In the genomic region with DNA sequence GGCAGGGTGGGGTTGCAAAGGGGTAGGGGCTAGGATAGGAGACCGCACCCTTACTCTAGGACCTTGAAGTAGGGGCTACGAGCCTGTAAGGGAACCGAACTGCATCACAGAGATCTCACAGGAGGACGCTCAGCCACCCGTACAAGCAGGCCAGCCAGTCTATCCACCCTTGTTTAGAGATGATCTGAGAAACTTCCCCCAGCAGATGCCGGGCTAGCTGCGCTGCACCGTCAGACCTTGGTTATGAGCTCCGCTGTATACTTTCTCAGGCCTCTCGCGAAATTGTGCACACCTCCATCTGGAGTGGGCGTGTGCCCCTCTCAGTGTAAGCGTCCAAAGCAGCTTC, we compare ENCODE assay signal across 8 mouse cellular contexts. TPM values are rescaled to one million over a fixed set of nuclear protein-coding genes. Genes with fewer than 3 reads are reported as not detected.
DNase-seq lines count a peak whose midpoint lies in the region; ATAC-seq lines count a peak whose summit lies in the region.

No protein-coding gene starts in this region.

- no peaks in the 10 kb centered on the region for H3K9me3 ChIP-seq in heart, embryonic 15.5 days (replicated peaks)
- no peaks in the 10 kb centered on the region for H3K9me3 ChIP-seq in forebrain, embryonic 15.5 days
- H3K9me3 ChIP-seq in midbrain, embryonic 10.5 days (replicated peaks) = no peaks in the 10 kb centered on the region

- H3K4me2 ChIP-seq in heart, embryonic 15.5 days = peak overlapping the region; percentile 63
- H3K4me2 ChIP-seq in forebrain, embryonic 15.5 days (replicated peaks) = peak overlapping the region; percentile 88

- 0 out of 2 replicates have a peak, but pooled peaks have one; percentile 11 for ATAC-seq in heart, embryonic 15.5 days (replicated peaks; ENCODE audit: insufficient number of reproducible peaks, insufficient read depth, low FRiP score, low read depth)
- ATAC-seq in forebrain, embryonic 15.5 days (replicated peaks) = peak; percentile 41

- H3K27ac ChIP-seq in heart, embryonic 15.5 days = no peak overlapping the region
- no peak overlapping the region for H3K27ac ChIP-seq in forebrain, embryonic 15.5 days (replicated peaks)
- H3K27ac ChIP-seq in midbrain, embryonic 10.5 days (replicated peaks) = peak overlapping the region; percentile 81

- no peak for DNase-seq in heart, postnatal 4 days
- DNase-seq in brain, adult 2 months (ENCODE audit: low read depth, low spot score) = peak; percentile 50
- DNase-seq in midbrain, embryonic 10.5 days (ENCODE audit: low spot score) = no peak
- no peak for DNase-seq in ovary, postnatal 14 days (ENCODE audit: low spot score)
- DNase-seq in thymus, postnatal 36 days = no peak
- DNase-seq in testis, postnatal 14 days (ENCODE audit: low spot score) = no peak

- peaks cover 63% of the 10 kb centered on the region for H3K27me3 ChIP-seq in heart, embryonic 15.5 days
- H3K27me3 ChIP-seq in forebrain, embryonic 15.5 days = peaks cover 63% of the 10 kb centered on the region
- peaks cover 99% of the 10 kb centered on the region for H3K27me3 ChIP-seq in midbrain, embryonic 10.5 days (ENCODE audit: low read depth, poor library complexity, severe bottlenecking)

- WGBS in heart, embryonic 15.5 days = 17% methylated on average over 13 of the region's 13 CpGs
- 4% methylated on average over 13 of the region's 13 CpGs for WGBS in forebrain, embryonic 15.5 days
- 9% methylated on average over 13 of the region's 13 CpGs for WGBS in midbrain, embryonic 10.5 days

- H3K36me3 ChIP-seq in heart, embryonic 15.5 days = no peaks in the 10 kb centered on the region
- no peaks in the 10 kb centered on the region for H3K36me3 ChIP-seq in forebrain, embryonic 15.5 days
- H3K36me3 ChIP-seq in midbrain, embryonic 10.5 days = peaks cover 5% of the 10 kb centered on the region

- peaks cover 19% of the 10 kb centered on the region for H3K4me1 ChIP-seq in heart, embryonic 15.5 days (replicated peaks)
- H3K4me1 ChIP-seq in forebrain, embryonic 15.5 days = peaks cover 35% of the 10 kb centered on the region
- H3K4me1 ChIP-seq in midbrain, embryonic 10.5 days = peaks cover 63% of the 10 kb centered on the region

- peak overlapping the region; percentile 41 for H3K4me3 ChIP-seq in heart, embryonic 15.5 days
- peak overlapping the region; percentile 59 for H3K4me3 ChIP-seq in forebrain, embryonic 15.5 days
- H3K4me3 ChIP-seq in midbrain, embryonic 10.5 days = peak overlapping the region; percentile 74

- no peak overlapping the region for H3K9ac ChIP-seq in heart, embryonic 15.5 days
- peak overlapping the region; percentile 52 for H3K9ac ChIP-seq in forebrain, embryonic 15.5 days (replicated peaks)

RNA-seq across cellular contexts. Expression of a gene that starts 50.8 kb away (rescaled TPM):
- polyA plus RNA-seq in heart, embryonic 15.5 days (2015; fragmentation: Nextera tagmentation; extraction: Ambion mirVana) = 30.7 and 40.0 TPM in 2 replicates
- total RNA-seq in heart, postnatal 4 days (2021) = 100 to 1,000 TPM; 106 to 112 TPM
- 24.6 and 27.3 TPM in 2 replicates for polyA plus RNA-seq in forebrain, embryonic 15.5 days (2015; fragmentation: Nextera tagmentation; extraction: Ambion mirVana)
- 13.7 and 19.4 TPM in 2 replicates for polyA plus RNA-seq in midbrain, embryonic 10.5 days (2016; fragmentation: Nextera tagmentation; extraction: Ambion mirVana)
